Mouse (Mus musculus) left cerebral cortex, postnatal 36 days (tissue): ENCODE measurements around the gene Gm266. TPM values are rescaled to one million over a fixed set of nuclear protein-coding genes. Genes with fewer than 3 reads are reported as not detected.
A peak's percentile ranks its signal among the peaks of the same experiment; 100 is the strongest.

Source experiments
- DNase-seq, 2 experiments: peaks; one replicate each; pipeline ENCODE4 v3.0.0; 2021 to 2022; ENCODE audit warnings: low spot score in 2 of 2, mixed read lengths in 1 of 2
- intact Hi-C: fragments of 180-260 bp; cut with DNase I; formaldehyde crosslinking; loops from one replicate; pipeline ENCODE4 v1.15.1; 2025
- total RNA-seq, 2 experiments: library from RNA; stranded (reverse); gene quantifications; 2 replicates each; pipeline ENCODE4 v1.2.3; 2021

Gene Gm266
- total RNA-seq, 2 experiments from 2014 or later = 4.0 to 4.5 TPM

- intact Hi-C loops = no loop called here
- no peak for DNase-seq
Observed at GRCm38 (mm10) chr12:111507001-111507400, 21.4 kb upstream of the Gm266 start.

DNA sequence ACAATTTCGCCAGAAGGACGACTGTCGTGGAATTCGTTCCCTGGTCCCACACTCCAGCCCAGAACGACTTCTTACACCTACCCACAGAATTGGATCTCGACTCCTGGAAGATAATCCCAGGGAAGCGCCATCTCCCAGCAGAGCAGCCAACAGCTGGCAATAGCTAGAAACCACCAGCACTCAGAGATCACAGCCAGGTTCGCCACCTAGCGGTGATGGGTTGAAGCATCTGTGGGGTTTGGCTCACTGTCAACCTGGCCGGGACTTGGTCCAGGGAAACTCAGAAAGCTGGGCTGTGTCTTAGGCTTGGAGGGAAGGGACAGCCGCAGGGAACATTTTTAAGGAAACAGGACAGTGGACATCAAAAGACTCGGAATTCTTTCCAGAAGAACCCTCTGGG lies 19.3 kb upstream of the Gm266 start:
- intact Hi-C loops = loop anchor here (2.0 kb wide), 1 partner anchor 78 kb away; no protein-coding TSS in a partner anchor
- peak; percentile 94 to 96 for DNase-seq

- no peak for DNase-seq
Observed at GRCm38 (mm10) chr12:111503571-111503970, 17.9 kb upstream of the Gm266 start.

GRCm38 (mm10) chr12:111503063-111503567 lies 17.5 kb upstream of the Gm266 start:
- no peak for DNase-seq
- intact Hi-C loops = no loop called here

More at GRCm38 (mm10) chr12:111503571-111503970, 17.9 kb upstream of the Gm266 start:
- intact Hi-C loops = no loop called here

- intact Hi-C loops = no loop called here
- DNase-seq = no peak
Observed at GRCm38 (mm10) chr12:111500725-111501124, 15.1 kb upstream of the Gm266 start.

- intact Hi-C loops = no loop called here
- DNase-seq = no peak
Observed at GRCm38 (mm10) chr12:111499617-111500016, 14.0 kb upstream of the Gm266 start.

- intact Hi-C loops = no loop called here
- no peak for DNase-seq
Observed at GRCm38 (mm10) chr12:111497076-111497475, 11.5 kb upstream of the Gm266 start.

- DNase-seq = no peak
- intact Hi-C loops = no loop called here
Observed at GRCm38 (mm10) chr12:111494931-111495330, 9.3 kb upstream of the Gm266 start.

- DNase-seq = no peak
- intact Hi-C loops = no loop called here
Observed at GRCm38 (mm10) chr12:111489261-111489865, 3.7 kb upstream of the Gm266 start.

DNA sequence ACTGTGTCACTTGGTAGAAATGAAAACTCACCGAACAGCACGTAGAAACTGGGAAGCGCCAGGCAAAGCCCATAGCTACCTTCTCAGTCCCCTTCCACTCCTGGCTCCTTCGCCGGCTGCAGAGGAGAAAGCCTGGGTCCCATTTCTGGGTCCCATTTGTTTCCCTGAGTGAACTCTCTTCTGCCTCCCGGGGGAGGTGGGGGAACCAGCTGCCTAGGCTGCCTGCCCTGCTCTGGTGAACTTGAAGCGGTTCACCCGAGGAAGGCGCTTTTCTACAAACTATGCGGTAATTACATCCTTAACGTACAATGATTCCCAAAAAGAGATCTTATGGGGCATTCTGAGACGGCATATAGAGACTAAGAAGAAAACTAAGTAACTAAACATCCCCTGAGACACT lies 832 bp upstream of the Gm266 start:
- no peak for DNase-seq

DNA sequence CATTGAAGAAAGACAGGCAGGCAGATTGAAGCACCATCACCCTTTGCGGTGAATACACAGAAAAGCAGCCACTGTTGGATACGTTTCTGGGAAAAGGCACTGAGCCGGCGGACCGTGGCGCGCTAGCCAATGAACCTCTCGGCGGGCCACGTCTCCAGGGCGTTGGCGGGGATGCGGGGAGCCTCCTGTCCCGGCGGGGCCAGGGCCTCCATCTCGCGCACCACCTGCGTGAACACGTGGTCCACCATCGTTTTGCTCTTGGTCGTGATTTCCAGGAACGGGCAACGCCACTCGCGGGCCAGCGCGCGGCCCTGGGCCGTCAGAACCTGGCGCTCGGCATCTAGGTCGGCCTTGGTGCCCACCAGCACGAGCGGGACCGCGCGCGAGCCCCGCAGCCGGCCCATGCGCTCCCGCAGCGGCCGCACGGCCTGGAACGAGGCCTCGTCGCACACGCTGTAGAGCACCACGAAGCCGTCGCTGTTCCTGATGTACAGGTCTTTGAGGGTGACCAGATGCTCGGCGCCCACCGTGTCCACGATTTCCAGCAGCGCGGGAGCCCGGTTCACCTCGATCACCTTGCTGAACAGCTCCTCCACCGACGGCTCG lies 474 bp downstream of the Gm266 start:
- intact Hi-C loops = no loop called here
- DNase-seq = no peak

More for the DNA sequence above, 832 bp upstream of the Gm266 start:
- intact Hi-C loops = no loop called here

DNA sequence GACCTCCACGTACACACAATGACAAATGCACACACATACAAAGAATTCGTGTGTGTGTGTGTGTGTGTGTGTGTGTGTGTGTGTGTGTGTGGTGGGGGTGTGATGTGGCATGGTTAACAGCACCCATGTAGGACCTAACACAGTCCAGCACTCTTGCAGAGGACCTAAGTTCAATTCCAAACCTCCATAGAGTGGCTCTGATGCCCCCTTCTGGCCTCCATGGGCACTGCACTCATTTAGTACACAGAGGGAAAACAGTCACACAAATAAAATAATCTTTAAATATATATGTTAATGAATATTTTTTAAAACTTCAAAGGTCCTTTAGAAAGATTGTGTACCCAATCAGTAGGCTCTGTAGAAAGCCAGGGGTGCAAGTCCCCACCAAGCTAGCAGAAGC lies 5.7 kb downstream of the Gm266 start:
- no peak for DNase-seq
- intact Hi-C loops = no loop called here

GRCm38 (mm10) chr12:111478924-111479323 lies 6.7 kb downstream of the Gm266 start:
- no peak for DNase-seq
- intact Hi-C loops = no loop called here

- intact Hi-C loops = no loop called here
- DNase-seq = no peak
Observed at GRCm38 (mm10) chr12:111474893-111475643, 10.6 kb downstream of the Gm266 start.

GRCm38 (mm10) chr12:111474384-111474783 lies 11.2 kb downstream of the Gm266 start:
- intact Hi-C loops = no loop called here
- no peak for DNase-seq

DNA sequence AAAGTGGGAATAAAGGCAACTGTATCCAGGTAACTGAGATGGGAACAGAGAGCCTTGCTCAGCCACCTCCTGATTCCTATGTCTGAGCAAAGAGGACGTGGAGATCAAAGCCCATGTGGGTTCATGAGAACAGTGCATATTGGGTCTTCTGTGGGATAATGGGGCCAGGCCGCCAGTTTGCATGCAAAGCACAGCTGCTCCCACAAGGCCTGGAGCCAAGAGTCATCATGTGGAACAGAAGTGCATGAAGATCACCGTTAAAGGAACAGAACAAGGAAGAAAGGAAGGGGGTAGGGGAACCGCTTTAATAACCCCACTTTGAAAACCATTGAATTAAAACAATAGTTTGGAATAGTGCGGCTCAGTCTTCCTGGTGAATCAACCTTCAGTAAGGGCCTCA lies 12.7 kb downstream of the Gm266 start:
- DNase-seq = no peak
- intact Hi-C loops = no loop called here

- intact Hi-C loops = no loop called here
- DNase-seq = no peak
Observed at GRCm38 (mm10) chr12:111471721-111472120, 13.9 kb downstream of the Gm266 start.

GRCm38 (mm10) chr12:111471119-111471518 lies 14.5 kb downstream of the Gm266 start:
- DNase-seq = no peak
- intact Hi-C loops = no loop called here

DNA sequence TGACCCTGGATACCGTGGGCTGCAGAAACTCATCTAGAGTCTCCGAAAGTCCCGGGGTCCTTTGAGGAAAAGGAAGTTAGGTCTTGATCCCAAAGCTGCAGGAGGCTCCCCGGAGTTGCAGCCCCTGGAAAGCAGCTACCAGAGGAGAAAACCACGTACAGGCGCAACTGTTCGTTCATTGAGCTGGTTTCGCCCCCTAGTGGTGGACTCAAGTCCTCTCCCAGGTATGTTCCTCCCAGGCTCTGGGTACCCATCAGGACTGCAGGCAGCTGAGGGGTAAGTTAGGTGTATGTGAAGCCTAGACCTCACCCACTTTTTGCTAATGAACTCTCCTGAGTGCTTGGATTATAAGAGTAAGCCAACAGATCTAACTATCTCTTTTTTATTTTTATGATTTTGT lies 16.1 kb downstream of the Gm266 start:
- intact Hi-C loops = no loop called here
- peak; percentile 41 to 58 for DNase-seq

DNA sequence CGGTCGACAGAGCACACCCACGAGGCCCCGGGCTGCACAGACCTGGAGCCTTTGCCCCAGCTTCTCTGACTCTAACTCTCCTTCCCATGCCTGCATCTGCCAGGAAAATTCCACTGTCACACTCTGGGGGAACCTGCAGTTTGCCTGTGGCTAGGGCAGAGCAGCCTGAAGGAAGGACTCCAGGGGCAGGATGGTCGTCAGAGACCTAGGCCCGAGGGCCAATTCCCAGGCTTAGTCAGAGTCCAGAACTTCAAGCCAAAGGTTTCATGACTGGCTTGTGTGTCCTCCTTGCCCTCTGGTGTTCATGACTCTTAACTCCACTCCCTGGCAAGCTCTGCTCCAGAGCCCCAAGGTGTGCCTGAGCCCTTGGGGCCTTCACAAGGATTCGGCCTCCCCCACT lies 17.4 kb downstream of the Gm266 start:
- no peak for DNase-seq
- intact Hi-C loops = no loop called here

DNA sequence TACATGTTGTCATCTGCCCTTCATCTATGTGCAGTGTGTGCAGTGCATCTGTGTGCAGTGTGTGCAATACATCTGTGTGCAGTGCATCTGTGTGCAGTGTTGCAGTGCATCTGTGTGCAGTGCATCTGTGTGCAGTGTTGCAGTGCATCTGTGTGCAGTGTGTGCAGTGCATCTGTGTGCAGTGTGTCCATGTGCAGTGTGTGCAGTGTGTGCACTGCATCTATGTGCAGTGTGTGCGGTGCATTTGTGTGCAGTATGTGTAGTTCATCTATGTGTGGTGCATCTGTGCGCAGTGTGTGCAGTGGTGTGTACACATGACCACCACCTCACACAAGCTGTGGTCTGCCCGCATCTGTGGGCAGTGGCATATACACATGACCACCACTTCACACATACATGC lies 19.3 kb downstream of the Gm266 start:
- intact Hi-C loops = no loop called here
- no peak for DNase-seq
